Mouse (Mus musculus) cerebellum, adult 2 months (tissue): ENCODE results near the gene Olfr853. TPM values are rescaled to one million over a fixed set of nuclear protein-coding genes. Genes with fewer than 3 reads are reported as not detected.

ENCODE experiments used
- DNase-seq, 2 experiments: peaks; one replicate each; pipeline ENCODE4 v3.0.0; 2021
- H3K27ac ChIP-seq: fragments of 200-500 bp; 2 replicates; pipeline ENCODE4 v1.5.1; 2012; ENCODE audit warnings: low read length, control low read depth, inconsistent platforms; ENCODE audit not compliant: insufficient read depth
- H3K27me3 ChIP-seq: fragments of 200-500 bp; 2 replicates; pipeline ENCODE4 v1.6.1; 2012; ENCODE audit warnings: inconsistent platforms, mild to moderate bottlenecking, low read length, moderate library complexity; ENCODE audit not compliant: control insufficient read depth, insufficient read depth
- H3K4me1 ChIP-seq: fragments of 200-500 bp; 2 replicates; pipeline ENCODE4 v1.6.1; 2011; ENCODE audit warnings: low read length; ENCODE audit not compliant: control insufficient read depth, insufficient read depth
- H3K4me3 ChIP-seq: fragments of 200-500 bp; replicated peaks from 2 replicates; pipeline ENCODE3; 2011; ENCODE audit warnings: mild to moderate bottlenecking, low read depth, low read length, control low read depth; ENCODE audit not compliant: insufficient read depth
- CTCF ChIP-seq: fragments of 200-500 bp; IDR thresholded peaks from 2 replicates; pipeline ENCODE4 v1.5.1; 2011; ENCODE audit warnings: low read depth, mild to moderate bottlenecking, control low read depth, low read length, moderate library complexity, borderline replicate concordance; ENCODE audit not compliant: insufficient read depth
- POLR2A ChIP-seq: fragments of 200-500 bp; IDR thresholded peaks from 2 replicates; pipeline ENCODE4 v1.6.1; 2011; ENCODE audit warnings: low read length, control low read depth, borderline replicate concordance; ENCODE audit not compliant: insufficient read depth
- WGBS: fragments of 180-500 bp; shearing (Covaris S2); methylation state at CpG from one replicate; pipeline ENCODE4 v1.1.7; 2018; 5-methylcytosine and 5-hydroxymethylcytosine counted together
- polyA plus RNA-seq: library from polyadenylated mRNA; depleted of rRNA; stranded (reverse); fragments of >200 nt; gene quantifications from 2 replicates; pipeline ENCODE4 v1.2.3, GENCODE M21; 2012; rRNA removed

Olfr853 gene
- polyA plus RNA-seq: not detected in 2 replicates

DNA sequence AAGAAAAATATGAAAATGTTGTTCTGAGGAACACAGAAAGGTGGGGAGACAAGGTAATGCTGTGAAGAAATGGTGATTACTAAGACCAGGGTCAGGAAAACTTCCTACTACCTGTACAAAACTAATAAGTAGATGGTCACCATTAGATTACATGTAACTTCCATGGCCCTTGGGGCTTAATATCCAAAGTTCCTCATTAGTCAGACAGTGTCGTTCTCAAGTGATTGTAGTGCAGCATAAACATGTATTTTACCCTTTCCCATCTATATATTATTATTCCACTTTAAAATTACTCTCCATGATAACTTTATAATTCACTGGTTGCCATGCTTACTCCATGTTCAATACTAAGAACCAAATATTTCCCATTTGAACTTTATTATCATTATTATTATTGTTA is at the start of gene Olfr853:
Gene Olfr853, minus strand, starts transcription at position 101 of the 400 bp plus-strand sequence.
- WGBS: 73% methylated on average over 1 of the region's 1 CpGs
- Histone ChIP-seq H3K27ac (no peak within 1 kb of the TSS), H3K27me3 (no peaks in the 10 kb centered on the region), H3K4me1 (no peaks in the 10 kb centered on the region), H3K4me3 (no peak within 1 kb of the TSS)
- TF ChIP-seq CTCF: no peak
- TF ChIP-seq POLR2A: no peak
- DNase-seq: no peak

DNA sequence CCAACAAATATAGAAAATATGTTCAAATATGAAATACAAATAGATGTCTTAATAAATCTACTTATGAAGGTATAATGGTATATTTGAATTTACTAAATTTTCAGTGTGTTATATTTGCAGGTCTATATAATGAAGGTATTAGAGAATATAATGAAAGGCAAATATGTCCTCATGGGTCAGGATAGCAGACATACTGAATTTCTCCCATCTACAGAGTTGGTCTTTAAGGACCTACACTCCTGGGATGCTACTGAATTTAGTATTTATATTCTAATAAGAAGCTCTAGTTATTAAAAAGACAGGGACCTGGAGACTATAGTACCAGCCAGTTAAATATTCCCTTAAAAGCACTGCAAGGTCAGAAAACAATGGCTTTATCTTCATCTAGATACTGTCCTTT is 41.4 kb upstream of the Olfr853 start, which contains the start of gene Olfr855:
Gene Olfr855, plus strand, starts transcription at position 301 of the 400 bp plus-strand sequence.
- DNase-seq: no peak
- Histone ChIP-seq H3K4me1 (no peaks in the 10 kb centered on the region), H3K4me3 (no peak within 1 kb of the TSS), H3K27ac (no peak within 1 kb of the TSS), H3K27me3 (no peaks in the 10 kb centered on the region)
- no peak for TF ChIP-seq POLR2A
- TF ChIP-seq CTCF: no peak

DNA sequence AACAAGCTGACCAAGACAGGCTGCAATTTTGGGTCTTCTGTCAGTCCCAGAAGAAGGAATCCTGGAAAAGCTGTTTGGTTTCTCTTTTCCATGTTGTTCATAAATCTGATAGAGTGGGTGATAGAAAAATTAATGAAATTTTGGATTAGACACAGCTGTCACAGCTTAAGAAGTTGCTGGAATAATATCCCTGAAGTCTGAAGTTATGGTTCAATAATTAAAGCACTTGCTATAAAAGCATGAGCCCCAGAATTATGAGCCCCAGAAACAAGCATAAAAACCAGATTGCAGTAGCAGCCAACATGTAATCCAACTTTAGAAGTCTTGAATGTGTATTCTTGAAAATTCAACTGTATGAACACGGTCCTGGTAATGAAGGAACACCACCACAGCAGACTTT is 26.4 kb upstream of the Olfr853 start, which contains the start of gene Olfr854:
Gene Olfr854, minus strand, starts transcription at position 101 of the 400 bp plus-strand sequence.
- DNase-seq: no peak
- Histone ChIP-seq H3K4me3 (no peak within 1 kb of the TSS), H3K27ac (no peak within 1 kb of the TSS), H3K4me1 (no peaks in the 10 kb centered on the region), H3K27me3 (no peaks in the 10 kb centered on the region)
- 63% methylated on average over 1 of the region's 1 CpGs for WGBS
- TF ChIP-seq CTCF: no peak
- no peak for TF ChIP-seq POLR2A

DNA sequence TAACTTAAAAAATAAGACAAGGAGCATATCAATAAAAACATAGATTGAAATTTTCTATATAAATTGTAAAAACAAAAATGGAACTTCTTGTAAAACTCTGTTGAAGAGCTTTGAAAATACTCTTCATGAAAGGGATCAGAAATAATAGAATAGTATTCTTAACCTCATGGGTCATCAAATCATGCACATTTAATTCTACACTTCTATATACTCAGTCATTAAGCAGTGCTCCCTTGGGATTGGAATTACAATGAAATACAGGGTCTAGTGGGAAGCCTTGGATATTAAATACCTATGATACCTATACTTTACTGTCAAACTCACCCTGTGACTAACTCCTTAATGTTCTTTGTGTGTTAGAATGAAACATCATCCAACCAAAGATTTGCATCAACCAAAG is 47.9 kb downstream of the Olfr853 start, which contains the start of gene Olfr851:
Gene Olfr851, plus strand, starts transcription at position 301 of the 400 bp plus-strand sequence.
- H3K4me3 ChIP-seq: no peak within 1 kb of the TSS
- H3K27ac ChIP-seq: no peak within 1 kb of the TSS
- no peaks in the 10 kb centered on the region for H3K4me1 ChIP-seq
- DNase-seq: no peak
- TF ChIP-seq POLR2A: no peak
- no peak for TF ChIP-seq CTCF
- no peaks in the 10 kb centered on the region for H3K27me3 ChIP-seq

Other genes starting within 250 kb of the Olfr853 start
- gene Olfr844, start 224.7 kb downstream of the Olfr853 start, polyA plus RNA-seq: not detected in 2 replicates
- not detected in 2 replicates for gene Olfr845, start 204.6 kb downstream of the Olfr853 start, polyA plus RNA-seq
- gene Olfr846, start 177.1 kb downstream of the Olfr853 start, polyA plus RNA-seq: not detected in 2 replicates
- not detected in 2 replicates for gene Olfr847, start 162.4 kb downstream of the Olfr853 start, polyA plus RNA-seq
- gene Olfr849, start 100.8 kb downstream of the Olfr853 start, polyA plus RNA-seq: not detected in 2 replicates
- not detected in 2 replicates for gene Olfr850, start 62.8 kb downstream of the Olfr853 start, polyA plus RNA-seq
- not detected in 2 replicates for gene Olfr851, start 47.8 kb downstream of the Olfr853 start, polyA plus RNA-seq
- not detected in 2 replicates for gene Olfr854, start 26.3 kb upstream of the Olfr853 start, polyA plus RNA-seq
- gene Olfr855, start 41.5 kb upstream of the Olfr853 start, polyA plus RNA-seq: not detected in 2 replicates
- gene Zfp317, start 81.0 kb upstream of the Olfr853 start, polyA plus RNA-seq: 24.2 and 25.8 TPM in 2 replicates
- 0.20 TPM in 1 of 2 replicates, not detected in the other for gene Olfr857, start 168.4 kb upstream of the Olfr853 start, polyA plus RNA-seq
- gene Olfr58, start 239.2 kb upstream of the Olfr853 start, polyA plus RNA-seq: not detected in 2 replicates